Mouse (Mus musculus) urinary bladder, adult 18-20 months (tissue): ENCODE measurements around the gene Vars2.

ENCODE experiments used
- DNase-seq, 2 experiments: peaks; one replicate each; pipeline ENCODE4 v3.0.0; 2022; ENCODE audit warnings: low spot score in 2 of 2, mixed read lengths in 2 of 2

The Vars2 gene

DNA sequence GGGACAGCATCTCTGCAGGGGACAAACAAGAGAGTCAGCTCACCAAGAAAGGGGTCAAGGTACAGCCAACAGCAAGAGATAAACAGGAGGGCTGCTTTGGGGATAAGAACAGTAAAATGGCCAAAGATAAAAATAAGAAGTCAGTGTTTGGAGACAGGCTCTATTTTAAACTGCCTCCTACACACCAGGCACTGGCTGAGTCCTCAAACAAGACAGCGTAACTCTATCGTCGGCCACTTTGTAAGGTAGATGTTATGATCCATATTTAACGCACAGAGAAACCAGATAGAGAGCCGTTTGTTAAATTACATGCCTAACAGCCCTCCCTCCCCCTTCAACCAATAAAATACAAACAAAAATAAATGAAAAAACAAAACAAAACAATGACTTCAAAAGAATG is 26.5 kb upstream of the Vars2 start:
- no peak for DNase-seq

- DNase-seq, result no peak
Observed at GRCm38 (mm10) chr17:35692368-35692767, 25.0 kb upstream of the Vars2 start.

DNA sequence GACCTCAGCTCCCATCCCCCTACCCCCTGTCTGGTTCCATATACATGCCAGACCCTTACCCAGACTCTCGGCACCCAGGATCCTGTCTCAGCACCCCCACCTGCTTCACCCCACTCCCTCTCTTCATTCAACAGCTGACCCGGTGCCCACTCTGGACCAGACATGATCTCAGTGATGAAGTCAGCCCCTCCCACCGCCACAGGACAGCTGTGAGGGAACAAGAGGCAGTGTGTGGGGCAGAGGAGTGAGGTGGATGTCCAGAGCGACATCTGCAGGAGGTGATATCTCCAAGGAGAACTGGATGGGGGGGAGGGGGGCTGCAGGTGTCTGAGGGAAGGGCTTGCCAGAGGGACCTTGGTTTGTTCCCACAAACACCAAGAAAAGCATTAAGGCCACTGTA is 24.4 kb upstream of the Vars2 start:
- no peak for DNase-seq

GRCm38 (mm10) chr17:35689936-35690645 is 22.7 kb upstream of the Vars2 start:
- DNase-seq, result no peak

- DNase-seq, result no peak
Observed at GRCm38 (mm10) chr17:35688347-35689175, 21.2 kb upstream of the Vars2 start.

GRCm38 (mm10) chr17:35685061-35685460 is 17.7 kb upstream of the Vars2 start:
- DNase-seq, result no peak

GRCm38 (mm10) chr17:35681986-35682385 is 14.6 kb upstream of the Vars2 start:
- no peak for DNase-seq

DNA sequence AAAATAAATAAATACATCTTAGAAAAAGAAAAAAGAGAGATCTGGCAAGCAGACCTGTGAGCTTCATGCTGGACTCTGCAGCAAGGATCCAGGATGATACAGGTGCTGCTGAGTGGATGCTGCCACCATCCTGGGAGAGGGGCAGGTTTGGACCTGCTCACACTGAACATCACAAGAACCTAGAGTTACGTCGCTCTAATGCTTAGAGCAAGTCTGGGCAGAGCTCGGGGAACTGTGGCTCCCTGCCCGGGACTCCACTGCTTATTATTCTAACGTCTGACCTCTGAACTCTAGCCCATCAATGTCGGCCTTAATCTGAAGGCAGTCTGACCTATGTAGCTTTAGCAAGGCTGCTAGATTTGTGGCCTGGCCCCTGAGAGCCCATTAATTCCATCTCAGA is 13.2 kb upstream of the Vars2 start:
- DNase-seq, result no peak

DNA sequence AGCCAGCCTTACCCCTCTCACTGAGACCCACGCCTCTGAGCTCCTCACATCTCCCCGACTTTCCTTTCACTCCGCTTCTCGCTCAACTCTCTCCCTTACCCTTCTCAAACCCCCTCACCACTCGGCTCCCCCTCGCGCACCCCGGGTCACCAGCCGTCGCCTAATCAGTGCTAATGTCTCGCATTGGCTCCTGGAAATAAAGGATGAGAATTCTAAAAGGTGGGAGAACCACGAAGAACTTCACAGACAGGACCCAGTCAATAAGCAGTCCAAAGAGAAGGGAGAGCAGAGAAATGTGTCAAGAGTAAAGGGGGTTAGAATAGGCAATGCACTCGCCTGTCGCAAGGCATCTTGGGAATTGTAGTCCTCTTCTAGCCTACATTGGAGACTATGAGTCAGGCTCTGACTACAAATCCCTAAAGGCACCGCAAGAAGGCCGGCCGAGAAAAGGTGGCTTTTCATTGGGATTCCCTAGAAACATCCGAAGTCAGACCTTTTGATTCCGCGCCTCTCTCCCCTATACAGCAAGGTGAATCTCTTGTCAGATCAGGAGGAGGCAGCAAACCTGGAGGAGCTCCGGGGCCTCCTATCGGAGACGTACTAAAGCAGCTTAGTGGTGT is 6.1 kb upstream of the Vars2 start, which contains the start of gene Gtf2h4:
Gene Gtf2h4 (minus strand): TSS at position 324 of the 620 bp plus-strand sequence.
- DNase-seq, result peak; percentile 64 to 86

DNA sequence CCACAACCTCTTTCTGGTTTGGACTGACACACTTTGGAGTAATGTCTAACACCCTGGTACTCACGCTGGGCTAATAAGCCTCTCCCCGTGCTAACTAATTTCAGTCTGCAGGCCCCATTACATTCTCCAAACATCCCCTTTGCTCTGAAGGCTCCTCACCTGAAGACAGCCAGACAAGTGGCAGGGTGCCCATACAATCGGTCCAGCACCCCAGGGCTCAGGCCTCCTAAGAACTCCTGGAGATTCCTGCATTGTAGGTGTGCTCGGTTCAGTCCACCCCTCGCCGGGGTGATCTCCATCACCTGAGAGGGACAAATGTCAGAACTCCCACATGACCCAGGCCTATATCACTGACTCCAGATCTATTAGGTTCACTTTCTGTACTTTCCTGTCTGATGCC is 5.1 kb upstream of the Vars2 start:
- DNase-seq, result no peak

- DNase-seq, result no peak
Observed at GRCm38 (mm10) chr17:35671846-35672245, 4.5 kb upstream of the Vars2 start.

GRCm38 (mm10) chr17:35669731-35670130 is 2.3 kb upstream of the Vars2 start:
- no peak for DNase-seq

DNA sequence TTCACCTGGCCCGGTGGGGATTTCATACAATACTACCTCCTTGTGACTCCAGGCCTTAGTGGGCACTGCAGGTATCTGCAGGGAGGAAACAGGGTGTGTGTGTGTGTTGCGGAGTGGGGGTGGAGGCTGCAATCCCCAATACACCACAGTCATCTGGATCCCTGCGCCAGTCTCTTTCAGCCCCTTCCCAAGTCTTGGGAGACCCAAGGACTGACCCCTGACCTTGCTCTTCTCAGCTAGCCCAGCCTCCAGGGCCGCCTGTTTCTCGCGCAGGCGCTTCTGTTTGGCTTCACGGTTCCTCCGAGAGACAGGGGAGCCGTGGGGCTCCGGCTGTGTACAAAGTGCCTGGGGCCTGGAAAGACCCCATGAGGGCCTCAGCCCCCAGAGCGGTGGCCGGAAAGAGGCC is 538 bp downstream of the Vars2 start:
- DNase-seq, result peak in 1 of 2 experiments; percentile 25

- DNase-seq, result no peak
Observed at GRCm38 (mm10) chr17:35665957-35666515, 1.4 kb downstream of the Vars2 start.

GRCm38 (mm10) chr17:35653086-35653485 is 14.3 kb downstream of the Vars2 start:
- DNase-seq, result no peak

DNA sequence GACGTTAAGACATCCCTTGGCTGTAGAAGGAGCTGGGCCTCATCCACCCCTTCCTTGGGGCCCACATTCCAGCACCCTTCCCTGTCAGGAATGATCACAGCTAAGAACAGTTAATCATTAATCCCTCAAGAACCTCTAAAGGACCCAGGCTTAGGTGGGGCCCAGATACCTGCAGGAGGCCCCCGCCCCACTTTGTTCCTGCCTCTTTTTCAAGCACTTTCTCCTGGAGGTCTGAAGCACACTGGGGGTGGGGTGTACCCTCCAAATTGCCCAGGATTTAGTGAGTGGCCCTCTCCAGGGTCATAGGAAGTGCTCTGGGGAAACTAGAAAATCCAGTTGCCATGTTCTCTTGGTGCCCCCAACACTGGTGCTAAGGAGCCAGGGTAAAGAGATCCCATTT is 18.0 kb downstream of the Vars2 start:
- no peak for DNase-seq

DNA sequence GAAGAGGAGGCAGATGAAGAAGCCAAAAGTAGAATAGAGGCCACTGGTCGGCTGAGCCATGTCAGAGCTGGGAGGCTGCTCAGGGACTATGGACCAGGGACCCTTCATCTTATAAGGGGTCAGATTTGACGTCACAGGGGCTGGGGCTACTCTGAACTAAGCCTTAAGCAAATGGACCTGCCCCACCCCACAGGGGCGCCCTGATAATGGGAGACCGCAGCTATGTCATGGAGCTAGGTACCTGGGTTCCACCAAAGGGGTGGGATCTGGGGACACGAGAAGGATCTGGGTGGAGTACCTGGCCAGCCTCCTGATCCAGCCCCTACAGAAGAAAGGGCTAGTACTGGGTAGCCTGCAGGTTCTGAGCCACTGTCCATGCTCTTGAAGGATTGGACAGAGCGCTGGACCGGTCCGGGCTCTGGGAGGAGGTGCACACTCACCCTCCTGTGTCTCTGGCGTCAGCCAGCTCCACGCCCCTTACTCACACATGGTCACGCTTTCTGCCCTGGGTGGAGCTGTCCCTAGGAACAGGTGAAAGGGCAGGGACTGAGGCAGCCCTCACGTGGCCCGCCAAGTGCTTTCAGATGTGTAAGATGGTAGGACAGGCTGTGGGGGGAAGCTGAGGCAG is 23.7 kb downstream of the Vars2 start, which contains the start of gene Mucl3:
Gene Mucl3 (minus strand): TSS at position 87 of the 628 bp plus-strand sequence.
- DNase-seq, result no peak

DNA sequence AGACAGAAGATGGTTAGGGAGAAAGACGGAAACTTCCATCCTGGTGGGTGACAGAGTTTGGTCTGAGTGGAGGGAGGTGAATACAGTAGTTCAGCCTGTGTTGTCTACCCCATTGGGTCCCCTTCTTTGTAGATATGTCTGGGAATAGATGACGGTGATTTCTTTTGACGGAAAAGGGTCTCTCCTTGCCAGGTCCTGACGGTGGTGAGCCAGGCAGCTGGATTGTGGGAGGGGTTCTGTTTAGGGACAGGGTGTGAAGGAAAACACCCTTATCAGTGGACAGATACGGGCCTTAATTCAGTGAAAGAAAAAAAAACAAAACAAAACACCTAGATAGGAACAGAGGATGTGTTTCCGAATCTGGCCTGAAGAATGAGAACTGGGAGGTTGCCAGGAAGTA is 28.0 kb downstream of the Vars2 start:
- no peak for DNase-seq

GRCm38 (mm10) chr17:35638475-35639190 is 28.8 kb downstream of the Vars2 start:
- DNase-seq, result peak in 1 of 2 experiments; percentile 60

DNA sequence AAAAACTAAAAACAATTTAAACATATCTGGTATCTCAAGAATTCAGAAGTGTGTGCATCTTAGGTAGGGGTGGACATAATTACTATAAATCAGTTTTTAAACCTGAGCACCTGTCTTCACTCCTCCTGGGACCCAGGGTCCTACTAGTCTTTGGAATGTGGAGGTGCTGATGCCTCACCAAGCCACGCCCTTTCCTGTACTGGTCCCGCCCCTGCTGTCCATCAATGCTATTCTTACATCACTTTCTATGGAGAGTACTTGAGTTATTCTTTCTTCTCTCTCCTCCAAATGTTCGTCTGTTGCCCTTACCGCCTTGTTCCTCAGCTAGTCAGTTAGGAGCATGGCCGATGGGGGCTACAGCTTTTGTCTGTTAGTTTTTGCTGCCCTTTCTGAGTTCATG is 31.0 kb downstream of the Vars2 start:
- DNase-seq, result peak in 1 of 2 experiments; percentile 23

DNA sequence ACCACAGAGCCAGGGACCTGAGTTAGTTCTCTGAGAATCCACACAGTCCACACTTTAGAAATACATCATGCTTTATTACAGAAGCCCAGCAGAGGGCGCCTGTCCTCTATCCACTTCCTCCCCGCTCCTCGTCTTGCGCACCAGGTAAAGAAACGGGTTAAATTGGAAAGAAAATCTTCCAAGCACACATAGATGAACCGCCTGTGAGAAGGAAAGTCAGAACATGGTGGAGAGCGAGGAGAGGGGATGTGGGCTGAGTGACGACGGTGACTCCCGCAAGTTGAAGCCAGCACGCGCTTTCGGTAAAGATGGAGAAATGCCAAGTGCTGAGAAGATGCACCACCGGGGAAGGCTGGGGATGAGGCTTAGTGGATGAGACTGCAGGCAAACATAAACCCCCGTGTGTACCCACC is 31.7 kb downstream of the Vars2 start:
- peak; percentile 33 to 41 for DNase-seq
